Mouse (Mus musculus) heart, adult 2 months (tissue): ENCODE results near the gene Tia1. TPM values are rescaled to one million over a fixed set of nuclear protein-coding genes. Genes with fewer than 3 reads are reported as not detected.
A peak's percentile ranks its signal among the peaks of the same experiment; 100 is the strongest.

ENCODE experiments used
- DNase-seq, 2 experiments: peaks; one replicate each; pipeline ENCODE4 v3.0.0; 2021
- H3K27ac ChIP-seq: fragments of 200-600 bp; 2 replicates; pipeline ENCODE4 v1.8.1; 2022
- H3K27me3 ChIP-seq: fragments of 200-500 bp; 2 replicates; pipeline ENCODE4 v1.6.1; 2012; ENCODE audit warnings: mild to moderate bottlenecking, low read length, inconsistent platforms, mixed read lengths; ENCODE audit not compliant: control insufficient read depth, insufficient read depth
- H3K36me3 ChIP-seq: fragments of 200-500 bp; 2 replicates; pipeline ENCODE4 v1.6.1; 2012; ENCODE audit warnings: low read length, inconsistent platforms; ENCODE audit not compliant: control insufficient read depth, insufficient read depth
- H3K4me1 ChIP-seq: fragments of 200-500 bp; 2 replicates; pipeline ENCODE4 v1.6.1; 2011; ENCODE audit warnings: low read length; ENCODE audit not compliant: control insufficient read depth, insufficient read depth
- H3K4me3 ChIP-seq: fragments of 200-600 bp; 2 replicates; pipeline ENCODE4 v1.8.1; 2022
- H3K79me2 ChIP-seq: fragments of 200-500 bp; replicated peaks from 2 replicates; pipeline ENCODE4 v1.6.1; 2012; ENCODE audit warnings: mild to moderate bottlenecking, inconsistent platforms, low read length, moderate library complexity, mixed read lengths; ENCODE audit not compliant: control insufficient read depth, insufficient read depth
- H3K9ac ChIP-seq: fragments of 200-500 bp; 2 replicates; pipeline ENCODE4 v1.6.1; 2012; ENCODE audit warnings: low read depth, mild to moderate bottlenecking, control low read depth, inconsistent platforms, low read length, mixed read lengths
- CTCF ChIP-seq: fragments of 200-600 bp; IDR thresholded peaks from 2 replicates; pipeline ENCODE4 v1.8.1; 2022; ENCODE audit warnings: antibody characterized with exemption, mild to moderate bottlenecking, moderate library complexity
- EP300 ChIP-seq: fragments of 200-500 bp; IDR thresholded peaks from 2 replicates; pipeline ENCODE4 v1.6.1; 2011; ENCODE audit warnings: low read depth, low read length, control low read depth; ENCODE audit not compliant: insufficient read depth
- POLR2A ChIP-seq: fragments of 200-500 bp; IDR thresholded peaks from 2 replicates; pipeline ENCODE4 v1.6.1; 2011; ENCODE audit warnings: mild to moderate bottlenecking, low read depth, low read length, control low read depth; ENCODE audit not compliant: insufficient read depth
- WGBS: fragments of 180-500 bp; shearing (Covaris S2); methylation state at CpG from one replicate; pipeline ENCODE4 v1.1.7; 2018; 5-methylcytosine and 5-hydroxymethylcytosine counted together
- intact Hi-C: fragments of 180-260 bp; cut with DNase I; formaldehyde crosslinking; loops from one replicate; pipeline ENCODE4 v1.15.1; 2025
- polyA plus RNA-seq: library from polyadenylated mRNA; depleted of rRNA; stranded (reverse); fragments of >200 nt; gene quantifications from 2 replicates; pipeline ENCODE4 v1.2.3, GENCODE M21; 2012
- total RNA-seq, 2 experiments: library from RNA; stranded (reverse); gene quantifications; 2 replicates each; pipeline ENCODE4 v1.2.3; 2021

The Tia1 gene
- total and polyA plus RNA-seq, 3 experiments: 13.1 to 23.7 (median 22.4) TPM

DNA sequence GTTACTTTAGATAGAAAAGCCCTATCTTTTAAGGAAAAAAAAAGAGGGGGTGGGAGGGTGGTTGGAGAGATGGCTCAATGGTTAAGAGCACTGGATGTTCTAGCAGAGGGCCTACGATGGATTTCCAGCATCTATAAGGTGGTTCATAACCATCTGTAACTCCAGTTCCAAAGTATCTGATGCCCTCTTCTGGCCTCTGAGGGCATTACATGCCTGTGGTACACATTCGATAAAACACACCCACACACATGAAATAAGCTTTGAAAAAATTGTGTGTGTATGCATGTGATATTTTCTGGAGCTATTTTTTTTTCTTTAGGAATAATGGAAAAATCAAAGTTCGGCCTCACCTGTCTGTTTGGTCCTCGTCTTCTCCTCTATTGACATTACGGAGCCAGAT lies 12.7 kb upstream of the Tia1 start:
- Histone ChIP-seq H3K79me2 (no peaks in the 10 kb centered on the region), H3K27me3 (no peaks in the 10 kb centered on the region), H3K9ac (no peak overlapping the region), H3K27ac (no peak overlapping the region), H3K36me3 (no peaks in the 10 kb centered on the region; the same call in 1 of the 2 replicates), H3K4me3 (no peak overlapping the region), H3K4me1 (peaks cover 3% of the 10 kb centered on the region; the same call in 1 of the 2 replicates)
- TF ChIP-seq CTCF: peak; percentile 61
- TF ChIP-seq POLR2A: no peak
- intact Hi-C loops: no loop called here
- DNase-seq: no peak
- 98% methylated on average over 5 of the region's 5 CpGs for WGBS

DNA sequence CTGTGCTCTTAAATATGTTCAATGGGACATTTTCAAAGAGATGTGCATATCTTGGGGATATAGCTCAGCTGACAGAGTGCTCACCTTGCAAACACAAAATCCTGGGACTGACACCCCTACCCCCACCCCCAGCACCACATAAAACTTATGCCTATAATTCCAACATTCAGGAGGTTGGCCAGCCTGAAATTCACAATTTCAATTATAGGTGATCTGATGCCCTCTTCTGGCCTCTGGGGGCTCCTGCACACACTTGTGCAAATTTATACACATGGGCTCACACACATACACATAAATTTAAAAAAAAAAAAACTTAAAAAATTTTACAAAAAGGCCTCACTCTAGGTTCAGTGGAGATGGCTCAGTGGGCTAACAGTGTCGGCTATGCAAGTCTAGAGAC lies 10.8 kb upstream of the Tia1 start:
- no peak for DNase-seq
- Histone ChIP-seq H3K9ac (no peak overlapping the region), H3K27ac (no peak overlapping the region), H3K79me2 (no peaks in the 10 kb centered on the region), H3K36me3 (no peaks in the 10 kb centered on the region; the same call in 1 of the 2 replicates), H3K4me1 (peaks cover 6% of the 10 kb centered on the region; the same call in 1 of the 2 replicates), H3K4me3 (no peak overlapping the region), H3K27me3 (no peaks in the 10 kb centered on the region)
- intact Hi-C loops: no loop called here
- TF ChIP-seq EP300 (no peak), POLR2A (no peak), CTCF (peak; percentile 38)
- WGBS: 100% methylated on average over 1 of the region's 1 CpGs

DNA sequence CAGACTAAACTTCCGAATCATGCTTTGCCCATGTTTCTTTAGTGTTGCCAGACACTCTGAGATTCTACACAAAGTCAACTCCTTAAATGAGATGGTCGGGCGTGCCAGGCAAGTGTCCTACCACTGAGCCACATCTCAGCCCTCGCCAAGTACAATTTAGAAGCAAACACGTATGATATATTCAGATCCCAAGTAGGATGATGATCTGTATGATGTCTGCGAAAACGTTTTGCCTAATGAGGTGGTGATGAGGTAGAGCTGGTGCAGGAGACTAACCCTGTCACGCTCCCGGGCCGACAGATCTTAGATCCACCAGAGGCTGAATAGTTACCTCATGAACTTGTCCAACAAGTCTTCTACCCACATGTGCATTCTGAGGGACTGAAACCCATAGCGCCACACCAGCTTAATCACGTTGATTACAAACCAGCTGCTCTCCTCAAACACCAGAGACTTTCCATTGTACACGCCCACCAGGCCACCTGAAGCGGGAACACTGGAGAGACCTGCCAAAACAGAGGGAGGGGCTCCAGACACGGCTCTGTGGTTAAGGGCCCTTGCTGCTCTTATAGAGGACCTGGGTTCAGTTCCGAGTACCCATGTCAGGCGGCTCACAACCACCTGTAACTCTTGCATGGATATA lies 9.8 kb upstream of the Tia1 start:
- TF ChIP-seq EP300 (no peak), CTCF (no peak), POLR2A (no peak)
- Histone ChIP-seq H3K27me3 (no peaks in the 10 kb centered on the region), H3K4me3 (no peak overlapping the region), H3K9ac (no peak overlapping the region), H3K27ac (no peak overlapping the region), H3K79me2 (no peaks in the 10 kb centered on the region), H3K36me3 (no peaks in the 10 kb centered on the region; the same call in 1 of the 2 replicates), H3K4me1 (peaks cover 6% of the 10 kb centered on the region; the same call in 1 of the 2 replicates)
- intact Hi-C loops: no loop called here
- DNase-seq: no peak
- WGBS: 93% methylated on average over 17 of the region's 17 CpGs

DNA sequence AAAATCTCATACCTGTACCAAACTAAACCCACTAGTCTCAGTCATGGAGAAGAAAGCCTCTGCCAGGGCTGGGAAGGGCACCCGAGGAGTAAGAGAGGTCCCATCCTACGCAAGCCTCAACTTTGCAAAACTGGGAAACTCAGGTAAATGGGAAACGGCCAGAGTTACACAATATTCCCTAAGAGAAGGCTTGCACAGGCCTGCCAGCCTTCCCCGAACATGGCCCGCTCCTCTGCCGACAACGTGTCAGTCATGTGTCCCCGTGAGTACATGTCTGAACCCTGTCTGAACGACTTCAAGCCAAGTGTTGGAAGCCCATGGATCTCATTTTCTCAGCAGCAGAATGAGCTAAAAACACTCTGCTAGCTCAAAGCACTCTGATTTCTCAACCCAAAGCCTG lies 9.0 kb upstream of the Tia1 start:
- H3K4me3 ChIP-seq: no peak overlapping the region
- H3K27ac ChIP-seq: no peak overlapping the region

DNA sequence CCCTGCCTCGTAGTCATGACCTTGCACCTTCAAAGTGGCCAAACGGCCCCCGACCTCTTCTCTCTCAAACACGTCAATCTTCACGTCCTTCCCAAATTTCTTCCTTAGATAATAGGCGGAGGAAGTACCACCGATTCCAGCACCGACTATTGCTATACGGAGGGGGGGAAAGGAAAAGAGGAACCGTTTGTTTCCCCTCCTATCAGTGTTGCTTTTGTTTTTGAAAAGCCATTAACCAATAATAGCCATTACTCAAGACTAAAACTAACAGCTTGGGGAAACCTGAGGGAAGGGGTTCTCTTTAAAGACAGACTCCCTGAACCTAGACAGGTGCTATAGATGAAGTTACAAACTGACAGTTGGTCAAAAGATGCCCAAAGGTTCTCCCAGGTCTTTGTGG lies 8.1 kb upstream of the Tia1 start:
- Histone ChIP-seq H3K4me3 (peak overlapping the region; percentile 63), H3K36me3 (no peaks in the 10 kb centered on the region; the same call in 1 of the 2 replicates), H3K9ac (peak overlapping the region; percentile 86), H3K27me3 (no peaks in the 10 kb centered on the region), H3K79me2 (no peaks in the 10 kb centered on the region), H3K27ac (peak overlapping the region; percentile 70; the same call in 1 of the 2 replicates), H3K4me1 (peaks cover 6% of the 10 kb centered on the region; the same call in 1 of the 2 replicates)
- TF ChIP-seq CTCF (no peak), EP300 (no peak), POLR2A (no peak)
- DNase-seq: no peak
- 19% methylated on average over 10 of the region's 10 CpGs for WGBS
- intact Hi-C loops: loop anchor here (2.0 kb wide), 1 partner anchor 25 kb away; the partner anchor contains the start of gene Snrpg

More for the DNA sequence above, 9.0 kb upstream of the Tia1 start:
- WGBS: 66% methylated on average over 9 of the region's 9 CpGs
- Histone ChIP-seq H3K36me3 (no peaks in the 10 kb centered on the region; the same call in 1 of the 2 replicates), H3K79me2 (no peaks in the 10 kb centered on the region), H3K27me3 (no peaks in the 10 kb centered on the region), H3K4me1 (peaks cover 6% of the 10 kb centered on the region; the same call in 1 of the 2 replicates), H3K9ac (no peak overlapping the region)
- intact Hi-C loops: no loop called here
- DNase-seq: no peak
- TF ChIP-seq EP300 (no peak), POLR2A (no peak), CTCF (no peak)

DNA sequence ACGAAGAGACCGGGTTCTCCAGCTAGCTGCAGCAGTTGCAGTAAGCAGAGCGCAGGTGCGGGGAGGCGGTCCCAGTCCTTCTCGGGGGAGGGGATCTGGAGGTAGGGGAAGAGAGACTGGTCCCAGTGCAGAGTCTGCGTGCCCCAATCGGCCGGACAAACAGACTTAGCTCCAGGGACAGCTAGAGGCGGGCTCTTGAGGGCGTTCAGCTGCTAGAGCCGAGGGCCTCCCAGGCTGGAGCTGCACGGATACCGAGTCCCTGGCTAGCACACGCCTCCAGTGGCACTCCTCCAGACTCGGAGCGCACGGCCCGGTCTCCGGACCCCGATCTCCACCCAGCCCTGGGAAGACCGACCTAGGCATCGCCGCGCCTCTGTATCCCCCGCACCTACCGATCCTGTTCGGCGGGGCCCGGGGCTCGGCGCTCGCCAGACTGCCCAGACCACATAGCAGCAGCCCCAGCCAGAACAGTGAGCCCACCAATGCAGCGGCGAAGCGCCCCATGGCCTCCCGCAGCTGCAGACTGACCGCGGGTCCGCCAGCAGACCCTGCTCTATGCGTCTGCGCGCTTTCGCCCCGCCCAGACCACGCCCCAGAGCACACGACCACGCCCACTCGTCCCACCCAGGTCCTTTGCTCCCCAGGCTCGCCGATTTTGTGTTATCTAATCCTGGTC lies 7.3 kb upstream of the Tia1 start, which contains the start of gene Pcyox1:
TSS of gene Pcyox1 (minus strand) at position 574 of the 676 bp plus-strand sequence.
- under 1% methylated on average over 51 of the region's 51 CpGs for WGBS
- H3K27ac ChIP-seq: peak within 1 kb of the TSS; percentile 70
- H3K27me3 ChIP-seq: no peaks in the 10 kb centered on the region
- no peaks in the 10 kb centered on the region for H3K79me2 ChIP-seq
- peak; percentile 97 for TF ChIP-seq POLR2A
- no peak for TF ChIP-seq CTCF
- TF ChIP-seq EP300: 0 out of 2 replicates have a peak, but pooled peaks have one; percentile 32
- H3K4me1 ChIP-seq: peaks cover 6% of the 10 kb centered on the region; the same call in 1 of the 2 replicates
- no peaks in the 10 kb centered on the region; the same call in 1 of the 2 replicates for H3K36me3 ChIP-seq
- intact Hi-C loops: loop anchor here (2.0 kb wide), 1 partner anchor 26 kb away; the partner anchor contains the start of gene Snrpg
- H3K9ac ChIP-seq: peak within 1 kb of the TSS; percentile 86
- H3K4me3 ChIP-seq: peak within 1 kb of the TSS; percentile 63
- DNase-seq: peak; percentile 92 to 94
